Mouse (Mus musculus) neural tube, embryonic 10.5 days (tissue): ENCODE measurements around the gene Timm13.

Experiments used
- DNase-seq: peaks from one replicate; pipeline ENCODE4 v3.0.0-alpha.2; 2017; ENCODE audit warnings: low spot score; ENCODE audit errors: extremely low spot score

Timm13 gene

GRCm38 (mm10) chr10:80904004-80904693, 3.4 kb upstream of the Timm13 start:
- no peak for DNase-seq

GRCm38 (mm10) chr10:80903282-80903681, 2.5 kb upstream of the Timm13 start:
- no peak for DNase-seq

GRCm38 (mm10) chr10:80902273-80902940, 1.6 kb upstream of the Timm13 start:
- DNase-seq, result no peak

- DNase-seq, result no peak
Observed at GRCm38 (mm10) chr10:80901409-80902272, 872 bp upstream of the Timm13 start.

GRCm38 (mm10) chr10:80899591-80900317, 1.0 kb downstream of the Timm13 start:
- DNase-seq, result no peak

- no peak for DNase-seq
Observed at GRCm38 (mm10) chr10:80899074-80899473, 1.7 kb downstream of the Timm13 start.

GRCm38 (mm10) chr10:80897861-80898510, 2.8 kb downstream of the Timm13 start:
- no peak for DNase-seq

GRCm38 (mm10) chr10:80896581-80897485, 3.9 kb downstream of the Timm13 start:
- DNase-seq, result no peak

GRCm38 (mm10) chr10:80895697-80896096, 5.1 kb downstream of the Timm13 start:
- DNase-seq, result no peak

- DNase-seq, result no peak
Observed at GRCm38 (mm10) chr10:80895100-80895499, 5.7 kb downstream of the Timm13 start.

GRCm38 (mm10) chr10:80887181-80887580, 13.6 kb downstream of the Timm13 start:
- DNase-seq, result no peak

- peak; percentile 78 for DNase-seq
Observed at GRCm38 (mm10) chr10:80881301-80881700, 19.5 kb downstream of the Timm13 start.

- no peak for DNase-seq
Observed at GRCm38 (mm10) chr10:80880901-80881300, 19.9 kb downstream of the Timm13 start.

- peak; percentile 62 for DNase-seq
Observed at GRCm38 (mm10) chr10:80880131-80880641, 20.6 kb downstream of the Timm13 start.

- DNase-seq, result no peak
Observed at GRCm38 (mm10) chr10:80876594-80876993, 24.2 kb downstream of the Timm13 start.

- peak; percentile 67 for DNase-seq
Observed at GRCm38 (mm10) chr10:80876028-80876427, 24.7 kb downstream of the Timm13 start.

GRCm38 (mm10) chr10:80874035-80874434, 26.7 kb downstream of the Timm13 start:
- no peak for DNase-seq

GRCm38 (mm10) chr10:80871581-80871980, 29.2 kb downstream of the Timm13 start, which contains the start of gene Tmprss9:
Gene Tmprss9 (plus strand): TSS chr10:80871848.
- DNase-seq, result no peak

GRCm38 (mm10) chr10:80870993-80871392, 29.8 kb downstream of the Timm13 start:
- no peak for DNase-seq
